Mouse (Mus musculus): Measurements from ENCODE around the gene Zdhhc14.

GRCm38 (mm10) chr17:5532816-5533215 is 40.5 kb downstream of the Zdhhc14 start:
- no peak for TF ChIP-seq USF1 (IDR thresholded peaks at IDR 0.05; ENCODE audit: low read depth)
- TF ChIP-seq POLR2A (IDR thresholded peaks at IDR 0.05; ENCODE audit: insufficient read length, low read depth) = no peak
- TF ChIP-seq CEBPB (IDR thresholded peaks at IDR 0.05; ENCODE audit: insufficient read depth, poor library complexity, severe bottlenecking) = no peak
- TF ChIP-seq E2F4 (IDR thresholded peaks at IDR 0.05; ENCODE audit: insufficient read depth) = no peak
- TF ChIP-seq POLR2AphosphoS2 (IDR thresholded peaks at IDR 0.05; ENCODE audit: insufficient read length, low read depth) = no peak
- no peak for TF ChIP-seq TCF3 (IDR thresholded peaks at IDR 0.05; ENCODE audit: insufficient read length, low read depth)
- TF ChIP-seq TCF12 (IDR thresholded peaks at IDR 0.05; ENCODE audit: insufficient read depth, poor library complexity, severe bottlenecking) = no peak
